Mouse (Mus musculus) effector memory CD4-positive, alpha-beta T cell, adult 5 months (primary cell): Measurements from ENCODE around the gene Foxo1. TPM values are rescaled to one million over a fixed set of nuclear protein-coding genes. Genes with fewer than 3 reads are reported as not detected.

ENCODE experiments used
- polyA plus RNA-seq: library from polyadenylated mRNA; unstranded; fragments of 100-300 nt; shearing (Covaris generic); gene quantifications from one replicate; pipeline ENCODE4 v1.2.1, GENCODE M21; 2017

Foxo1 gene
- polyA plus RNA-seq: 62.6 TPM

DNA sequence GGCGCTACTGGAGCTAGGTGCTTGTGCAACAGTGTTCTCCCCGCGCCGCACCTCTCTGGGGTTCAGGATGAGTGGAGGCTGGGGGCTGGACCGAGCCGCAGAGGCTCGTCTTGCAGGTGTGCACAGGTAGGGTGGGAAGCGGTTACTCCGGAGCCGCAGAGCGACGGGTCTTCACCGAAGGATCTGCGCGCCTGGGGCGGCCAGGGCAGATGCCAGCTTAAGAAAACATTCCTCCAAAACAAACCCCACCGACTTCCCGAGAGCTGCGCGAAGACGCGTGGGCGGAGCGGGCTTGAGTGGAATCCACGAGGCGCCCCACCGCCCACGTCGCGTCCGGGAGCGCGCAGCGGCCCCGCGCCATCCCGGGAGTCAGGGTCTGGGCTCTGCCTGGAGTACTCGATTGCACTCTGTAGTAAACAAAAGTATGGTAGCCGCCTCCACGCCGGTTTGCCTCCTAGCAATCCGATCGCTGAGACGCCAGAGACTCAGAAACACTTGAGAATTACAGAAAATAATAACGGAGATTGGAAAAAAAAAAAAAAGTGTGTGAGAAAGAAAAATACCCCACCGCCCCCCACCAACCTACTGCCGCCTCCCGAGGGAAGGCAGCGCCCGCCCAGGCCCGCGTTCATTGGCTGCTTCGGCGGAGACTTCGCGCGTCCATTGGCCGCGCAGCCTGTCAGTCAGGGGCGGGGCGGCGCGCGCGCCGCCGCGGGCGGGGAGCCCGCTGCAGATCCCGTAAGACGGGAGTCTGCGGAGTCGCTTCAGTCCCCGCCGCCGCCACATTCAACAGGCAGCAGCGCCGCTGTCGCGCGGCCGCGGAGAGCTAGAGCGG lies at the start of gene Foxo1:
Gene Foxo1, plus strand, starts transcription at position 685 of the 835 bp plus-strand sequence.

Other genes starting within 250 kb of the Foxo1 start
- 0.50 TPM for gene Maml3, start 163.3 kb upstream of the Foxo1 start, polyA plus RNA-seq